Mouse (Mus musculus) lung, postnatal 0 days (tissue): ENCODE measurements around the gene Il17a.

Experiments
- CTCF ChIP-seq: IDR thresholded peaks from 2 replicates; pipeline ENCODE4 v1.5.1; 2016; ENCODE audit warnings: antibody characterized with exemption, mild to moderate bottlenecking
- EP300 ChIP-seq: IDR thresholded peaks from 2 replicates; pipeline ENCODE4 v1.6.1; 2016; ENCODE audit warnings: antibody characterized with exemption, mild to moderate bottlenecking, control low read depth

GRCm38 (mm10) chr1:20754439-20754838 is 23.7 kb downstream of the Il17a start:
- no peak for TF ChIP-seq CTCF
- no peak for TF ChIP-seq EP300
